Mouse (Mus musculus) E14TG2a.4 (cell line): ENCODE results near the gene Pip5k1c.

ENCODE experiments used
- CTCF ChIP-seq: conservative IDR thresholded peaks from 2 replicates; pipeline ENCODE4 v1.5.1; 2014; ENCODE audit warnings: low read length
- NANOG ChIP-seq: IDR thresholded peaks from 2 replicates; pipeline ENCODE4 v1.6.1; 2014; ENCODE audit warnings: borderline replicate concordance, low read length, mixed read lengths
- POU5F1 ChIP-seq: IDR thresholded peaks from 2 replicates; pipeline ENCODE4 v1.6.1; 2014; ENCODE audit warnings: low read length, borderline replicate concordance

DNA sequence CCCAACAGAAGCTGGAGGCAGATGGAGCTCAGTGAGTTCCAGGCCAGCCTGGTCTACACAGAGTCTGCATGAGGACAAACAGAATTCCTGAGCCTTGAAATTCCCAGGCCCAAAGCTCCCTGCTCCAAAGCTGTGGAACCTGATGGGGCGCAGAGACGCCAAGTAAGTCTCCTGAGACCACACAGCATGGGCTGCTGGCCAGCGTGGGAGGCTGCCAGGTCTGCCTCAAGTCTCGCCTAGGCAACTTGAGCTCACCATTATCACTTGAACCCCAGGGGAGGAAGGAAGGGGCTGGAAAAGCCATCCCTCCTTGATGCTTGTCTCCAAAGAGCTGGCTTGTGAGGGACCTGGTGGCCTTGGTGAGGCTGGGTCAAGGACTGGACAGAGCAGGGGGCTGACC lies 37.2 kb downstream of the Pip5k1c start:
- TF ChIP-seq CTCF (no peak), POU5F1 (no peak), NANOG (no peak)
